In genomic region chr2:102294827-102295270, GRCm38 (mm10) we compare ENCODE assay signal across 9 mouse cellular contexts.
A peak's percentile ranks its signal among the peaks of the same experiment; 100 is the strongest.
DNase-seq lines count a peak whose midpoint lies in the region; ATAC-seq and TF ChIP-seq lines count a peak whose summit lies in the region.
"Had no signal": no experiment of that assay in that cellular context is flagged by ENCODE, and none has a peak within 500 bp of the region (broad histone marks: within the 10 kb centered on the region; RNA-seq: fewer than 3 reads in every experiment).

No protein-coding gene starts in this region.

- no peak overlapping the region for H3K4me3 ChIP-seq in hindbrain, postnatal 0 days (ENCODE audit: low read length)
- no peak overlapping the region for H3K4me3 ChIP-seq in hindbrain, embryonic 10.5 days

- TF ChIP-seq CTCF in hindbrain, postnatal 0 days (IDR thresholded peaks at IDR 0.05; ENCODE audit: low read depth): no peak

- no peak overlapping the region for H3K9ac ChIP-seq in hindbrain, postnatal 0 days (replicated peaks; ENCODE audit: low read length)

- peaks cover 4% of the 10 kb centered on the region; the same call in 1 of the 2 replicates for H3K4me1 ChIP-seq in hindbrain, postnatal 0 days (ENCODE audit: insufficient read depth, low read length)
- peaks cover 17% of the 10 kb centered on the region for H3K4me1 ChIP-seq in hindbrain, embryonic 10.5 days (replicated peaks)

- DNase-seq in hindbrain, postnatal 0 days (ENCODE audit: low spot score): peak; percentile 9
- DNase-seq in hindbrain, embryonic 10.5 days (ENCODE audit: low spot score): no peak
- peak; percentile 68 for DNase-seq in NIH3T3 (ENCODE audit: low read depth)
- peak; percentile 70 for DNase-seq in gastrocnemius, adult 18-20 months (ENCODE audit: low spot score)
- peak; percentile 33 to 63 for DNase-seq in kidney, postnatal 36 days
- DNase-seq in layer of hippocampus, adult 11-12 months (ENCODE audit: low spot score): no peak
- no peak for DNase-seq in left cerebral cortex, postnatal 10 days (ENCODE audit: extremely low spot score in 1 of 2, low spot score in 2 of 2)
- DNase-seq in urinary bladder, adult 2 months (ENCODE audit: low spot score): no peak
- DNase-seq: cerebellum, adult 9-10 months had no signal

- no peak for ATAC-seq in hindbrain, postnatal 0 days

- H3K36me3 ChIP-seq in hindbrain, postnatal 0 days (ENCODE audit: insufficient read depth, low read length): no peaks in the 10 kb centered on the region
- H3K36me3 ChIP-seq in hindbrain, embryonic 10.5 days: no peaks in the 10 kb centered on the region

- H3K27me3 ChIP-seq in hindbrain, postnatal 0 days (ENCODE audit: insufficient read depth, low read length): no peaks in the 10 kb centered on the region
- no peaks in the 10 kb centered on the region for H3K27me3 ChIP-seq in hindbrain, embryonic 10.5 days (ENCODE audit: insufficient read depth, poor library complexity, severe bottlenecking)

- no peak overlapping the region for H3K27ac ChIP-seq in hindbrain, postnatal 0 days
- H3K27ac ChIP-seq in hindbrain, embryonic 10.5 days: no peak overlapping the region

- no peaks in the 10 kb centered on the region for H3K9me3 ChIP-seq in hindbrain, postnatal 0 days (ENCODE audit: low read length)
- no peaks in the 10 kb centered on the region for H3K9me3 ChIP-seq in hindbrain, embryonic 10.5 days

- intact Hi-C loops in left cerebral cortex, postnatal 10 days (cut with DNase I): no loop called here

- no peak overlapping the region for H3K4me2 ChIP-seq in hindbrain, postnatal 0 days (ENCODE audit: low read depth, low read length)

- WGBS in hindbrain, postnatal 0 days: 27% methylated on average over 6 of the region's 6 CpGs
- 41% methylated on average over 6 of the region's 6 CpGs for WGBS in hindbrain, embryonic 10.5 days

Comparison
In these comparisons a context has a peak if more than half of its experiments do, and no peak if none do; other contexts are left out.
1. DNase-seq: peak in hindbrain, postnatal 0 days (single experiment), NIH3T3 (single experiment), gastrocnemius, adult 18-20 months (single experiment) and kidney, postnatal 36 days (2 of 2); none in hindbrain, embryonic 10.5 days (single experiment), layer of hippocampus, adult 11-12 months (single experiment), left cerebral cortex, postnatal 10 days (0 of 2) and urinary bladder, adult 2 months (single experiment).